Comparison of ENCODE assay signal across 8 mouse cellular contexts in the genomic region with DNA sequence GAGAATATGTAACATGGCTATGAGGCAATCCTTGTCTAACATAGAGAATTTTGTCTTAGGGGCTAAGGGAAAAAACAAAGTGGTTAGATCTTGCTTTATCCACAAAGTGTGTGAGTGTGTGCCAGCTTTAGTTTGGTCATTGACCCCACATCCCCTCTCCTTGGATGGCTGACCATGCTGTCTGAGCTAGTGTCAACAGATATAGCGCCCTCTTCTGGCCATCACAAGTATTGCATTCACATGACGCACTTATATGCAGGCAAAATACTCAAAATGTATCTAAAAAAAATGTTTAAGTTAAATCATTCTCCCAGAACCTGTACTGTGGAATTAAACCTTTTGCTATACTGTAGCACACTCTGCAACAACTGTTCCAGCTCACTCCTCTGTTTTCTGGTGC. TPM values are rescaled to one million over a fixed set of nuclear protein-coding genes. Genes with fewer than 3 reads are reported as not detected.
DNase-seq lines count a peak whose midpoint lies in the region; ATAC-seq and TF ChIP-seq lines count a peak whose summit lies in the region.

No protein-coding gene starts in this region.

- peak overlapping the region; percentile 99 for H3K27ac ChIP-seq in heart, embryonic 13.5 days (replicated peaks)
- H3K27ac ChIP-seq in liver, embryonic 14.5 days: no peak overlapping the region

- peak; percentile 74 for TF ChIP-seq CTCF in liver, embryonic 14.5 days (IDR thresholded peaks at IDR 0.05; ENCODE audit: low read depth)

- no peak for TF ChIP-seq EP300 in liver, embryonic 14.5 days (IDR thresholded peaks at IDR 0.05; ENCODE audit: low read depth)

- peaks cover 91% of the 10 kb centered on the region for H3K4me1 ChIP-seq in heart, embryonic 13.5 days
- no peaks in the 10 kb centered on the region for H3K4me1 ChIP-seq in liver, embryonic 14.5 days (replicated peaks; ENCODE audit: control insufficient read depth in 2 of 2, insufficient read depth in 2 of 2, low read length in 1 of 2)

- ATAC-seq in heart, embryonic 13.5 days (ENCODE audit: extremely low read depth, insufficient number of reproducible peaks, low FRiP score, low TSS enrichment): no peak
- ATAC-seq in liver, embryonic 14.5 days (ENCODE audit: insufficient read depth): no peak

- peak overlapping the region; percentile 82 for H3K9ac ChIP-seq in heart, embryonic 13.5 days
- no peak overlapping the region for H3K9ac ChIP-seq in liver, embryonic 14.5 days (replicated peaks)

- no peaks in the 10 kb centered on the region for H3K9me3 ChIP-seq in heart, embryonic 13.5 days
- no peaks in the 10 kb centered on the region for H3K9me3 ChIP-seq in liver, embryonic 14.5 days (ENCODE audit: control insufficient read depth, low read length)

- H3K4me3 ChIP-seq in heart, embryonic 13.5 days: no peak overlapping the region
- no peak overlapping the region for H3K4me3 ChIP-seq in liver, embryonic 14.5 days (ENCODE audit: insufficient read depth in 1 of 2, low read depth in 2 of 2, low read length in 2 of 2)

- H3K4me2 ChIP-seq in heart, embryonic 13.5 days: peak overlapping the region; percentile 70
- H3K4me2 ChIP-seq in liver, embryonic 14.5 days (ENCODE audit: low read depth): no peak overlapping the region

- no peak for DNase-seq in heart, adult 8-10 months (ENCODE audit: low spot score)
- peak; percentile 39 for DNase-seq in thymus, postnatal 14 days
- DNase-seq in thymus, postnatal 36 days: no peak
- peak; percentile 61 for DNase-seq in embryo, embryonic 10.5 days (ENCODE audit: low spot score)
- DNase-seq in liver, embryonic 14.5 days (ENCODE audit: low read depth in 3 of 3, low spot score in 3 of 3): no peak
- no peak for DNase-seq in ovary, postnatal 10 days (ENCODE audit: low spot score)
- no peak for DNase-seq in urinary bladder, postnatal 36 days (ENCODE audit: low spot score in 2 of 2)

- 34% methylated on average over 2 of the region's 2 CpGs for WGBS in heart, embryonic 13.5 days
- WGBS in liver, embryonic 14.5 days (ENCODE audit: insufficient replicate concordance): 32% methylated on average over 2 of the region's 2 CpGs

- H3K36me3 ChIP-seq in heart, embryonic 13.5 days: peaks cover 4% of the 10 kb centered on the region; the same call in 1 of the 2 replicates
- no peaks in the 10 kb centered on the region for H3K36me3 ChIP-seq in liver, embryonic 14.5 days (replicated peaks; ENCODE audit: control insufficient read depth, insufficient read depth, low read depth)

- H3K27me3 ChIP-seq in heart, embryonic 13.5 days (replicated peaks): no peaks in the 10 kb centered on the region
- H3K27me3 ChIP-seq in liver, embryonic 14.5 days (ENCODE audit: control insufficient read depth, insufficient read depth, low read length): no peaks in the 10 kb centered on the region

RNA-seq across cellular contexts. Expression of a gene that starts 5.8 kb away (rescaled TPM):
- not detected in 2 replicates for polyA plus RNA-seq in heart, embryonic 13.5 days (2015; fragmentation: Nextera tagmentation; extraction: Ambion mirVana)
- under 1 TPM in 2 of 4 experiments, not detected in 2; 0.37 to 0.44 TPM for total RNA-seq in heart, adult 8-10 months (2022)
- polyA plus RNA-seq in liver, embryonic 14.5 days (2012; rRNA removed): not detected in 2 replicates
- not detected in 2 replicates for polyA plus RNA-seq in liver, embryonic 14.5 days (2014; fragmentation: Nextera tagmentation; extraction: Ambion mirVana)

RNA-seq across cellular contexts. Expression of a gene that starts 37.4 kb away (rescaled TPM):
- 97.0 and 105 TPM in 2 replicates for polyA plus RNA-seq in heart, embryonic 13.5 days (2015; fragmentation: Nextera tagmentation; extraction: Ambion mirVana)
- 10 to 100 TPM; 51.7 to 66.2 (median 62.3) TPM for total RNA-seq in heart, adult 8-10 months (2022)
- 17.9 and 24.7 TPM in 2 replicates for polyA plus RNA-seq in liver, embryonic 14.5 days (2012; rRNA removed)
- 11.0 and 14.0 TPM in 2 replicates for polyA plus RNA-seq in liver, embryonic 14.5 days (2014; fragmentation: Nextera tagmentation; extraction: Ambion mirVana)

RNA-seq across cellular contexts. Expression of a gene that starts 50.7 kb away (rescaled TPM):
- 7.6 and 8.3 TPM in 2 replicates for polyA plus RNA-seq in heart, embryonic 13.5 days (2015; fragmentation: Nextera tagmentation; extraction: Ambion mirVana)
- 10 to 100 TPM in 3 of 4 experiments, 1 to 10 TPM in 1; 7.6 to 19.1 (median 16.9) TPM for total RNA-seq in heart, adult 8-10 months (2022)
- polyA plus RNA-seq in liver, embryonic 14.5 days (2012; rRNA removed): 2.2 and 2.3 TPM in 2 replicates
- polyA plus RNA-seq in liver, embryonic 14.5 days (2014; fragmentation: Nextera tagmentation; extraction: Ambion mirVana): 2.4 and 2.9 TPM in 2 replicates

Comparison
In these comparisons a context has a peak if more than half of its experiments do, and no peak if none do; other contexts are left out.
1. DNase-seq: peak in thymus, postnatal 14 days (single experiment) and embryo, embryonic 10.5 days (single experiment); none in heart, adult 8-10 months (single experiment), thymus, postnatal 36 days (0 of 2), liver, embryonic 14.5 days (0 of 3), ovary, postnatal 10 days (single experiment) and urinary bladder, postnatal 36 days (0 of 2).